Mouse (Mus musculus) liver, embryonic 11.5 days (tissue): ENCODE measurements at regions not wholly inside any gene's neighbourhood (a gene's known extent, or its start where the extent isn't known, plus 50 kb on each side); places are given as distances from the start of the nearest gene placed in this dataset.

Experiments used
- ATAC-seq: fragments of 200-750 bp; cut with Nextera tagmentation; replicated peaks from 2 replicates; pipeline ENCODE4 v1.8.0; 2017; ENCODE audit warnings: moderate number of reproducible peaks, mild to moderate bottlenecking, moderate TSS enrichment, moderate library complexity; ENCODE audit not compliant: low FRiP score
- DNase-seq: peaks from one replicate; pipeline ENCODE4 v3.0.0-alpha.2; 2017; ENCODE audit warnings: low spot score
- H3K27ac ChIP-seq: fragments of 300-500 bp; sonication (generic); 2 replicates; pipeline ENCODE4 v1.5.1; 2014; ENCODE audit warnings: mild to moderate bottlenecking, low read depth, low read length, control low read depth
- H3K27me3 ChIP-seq: fragments of 300-500 bp; sonication (generic); replicated peaks from 2 replicates; pipeline ENCODE4 v1.6.1; 2014; ENCODE audit warnings: low read length, mixed read lengths; ENCODE audit not compliant: control insufficient read depth, insufficient read depth
- H3K36me3 ChIP-seq: fragments of 300-500 bp; sonication (generic); 2 replicates; pipeline ENCODE4 v1.6.1; 2014; ENCODE audit warnings: mild to moderate bottlenecking, low read length, moderate library complexity, mixed read lengths; ENCODE audit not compliant: control insufficient read depth, insufficient read depth
- H3K4me1 ChIP-seq: fragments of 300-500 bp; sonication (generic); replicated peaks from 2 replicates; pipeline ENCODE4 v1.6.1; 2014; ENCODE audit warnings: low read length, mixed read lengths; ENCODE audit not compliant: control insufficient read depth, insufficient read depth
- H3K4me2 ChIP-seq: fragments of 300-500 bp; sonication (generic); 2 replicates; pipeline ENCODE4 v1.6.1; 2014; ENCODE audit warnings: mild to moderate bottlenecking, control low read depth, moderate library complexity
- H3K4me3 ChIP-seq: fragments of 300-500 bp; sonication (generic); 2 replicates; pipeline ENCODE4 v1.5.1; 2014; ENCODE audit warnings: low read depth, low read length, control low read depth
- H3K9ac ChIP-seq: fragments of 300-500 bp; sonication (generic); 2 replicates; pipeline ENCODE4 v1.6.1; 2014; ENCODE audit warnings: low read depth, low read length, control low read depth
- H3K9me3 ChIP-seq: fragments of 300-500 bp; sonication (generic); 2 replicates; pipeline ENCODE4 v1.6.1; 2016; ENCODE audit warnings: low read length, inconsistent platforms, mixed read lengths; ENCODE audit not compliant: control insufficient read depth
- WGBS: fragments of 180-500 bp; shearing (Covaris S2); extraction: QIAGEN DNeasy Blood & Tissue Kit; methylation state at CpG from one replicate; pipeline ENCODE4 v1.1.7; 2014; 5-methylcytosine and 5-hydroxymethylcytosine counted together

DNA sequence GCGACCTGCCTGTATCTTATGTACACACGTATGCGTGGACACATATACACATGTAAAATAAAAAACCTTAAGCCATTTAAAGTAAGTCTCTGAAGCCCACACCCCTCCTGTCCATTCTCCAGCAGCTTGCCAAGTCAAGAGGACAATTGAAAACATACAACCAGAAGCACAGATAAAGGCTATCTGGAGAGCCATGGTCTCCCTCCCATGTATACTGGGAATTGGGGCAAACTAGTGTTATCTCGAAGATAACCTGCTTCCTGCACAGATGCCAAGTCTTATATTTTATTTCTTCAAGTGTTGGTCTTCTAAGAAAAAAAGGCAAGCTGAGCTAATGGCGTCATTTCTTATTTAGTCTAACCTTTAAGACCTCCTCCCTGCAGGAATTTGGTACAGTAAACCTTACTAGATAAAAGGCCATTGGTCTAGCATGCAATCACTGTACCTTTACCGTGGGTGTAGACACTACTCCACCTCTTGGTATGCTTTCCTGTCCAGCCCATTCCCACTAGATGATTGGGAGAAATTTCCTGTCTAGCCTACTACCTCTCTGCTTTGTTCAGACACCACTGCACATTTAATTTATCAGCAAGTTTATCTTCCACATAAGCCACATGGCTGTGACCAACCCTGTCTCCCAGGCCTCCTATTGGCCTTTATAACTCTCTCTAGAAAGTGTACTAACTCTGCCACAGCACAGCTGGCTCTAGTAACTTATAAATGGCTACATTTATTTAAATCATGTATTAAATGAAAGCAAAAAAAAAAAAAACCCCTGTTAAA lies 223.8 kb upstream of the Gm11114 start:
- Histone ChIP-seq H3K9me3 (no peaks in the 10 kb centered on the region), H3K9ac (no peak overlapping the region), H3K4me2 (no peak overlapping the region), H3K4me3 (no peak overlapping the region), H3K4me1 (0 out of 2 replicates have a peak, but pooled peaks cover 6% of the 10 kb centered on the region), H3K36me3 (no peaks in the 10 kb centered on the region), H3K27ac (no peak overlapping the region), H3K27me3 (no peaks in the 10 kb centered on the region)
- ATAC-seq (peak; percentile 76), DNase-seq (no peak)
- WGBS, result 69% methylated on average over 6 of the region's 6 CpGs

DNA sequence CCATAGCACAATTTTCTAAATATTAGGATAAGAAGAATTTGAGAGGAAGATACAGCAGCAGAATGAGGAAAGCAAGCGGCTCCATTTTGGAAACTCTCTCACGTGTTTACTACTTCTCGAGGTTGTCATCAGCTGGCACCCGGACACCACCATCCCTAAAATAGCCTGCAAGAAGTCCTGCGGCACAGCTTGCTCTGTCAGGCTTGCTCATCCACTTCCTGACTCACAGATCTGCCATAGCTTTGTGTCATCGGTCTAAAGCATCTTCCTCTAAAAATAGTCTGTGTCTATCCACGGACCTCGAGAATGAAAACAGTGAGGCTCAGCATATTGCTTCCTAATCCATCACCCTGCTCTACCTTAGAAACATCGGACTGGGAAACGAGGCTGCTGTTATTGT lies 222.3 kb upstream of the Gm11114 start:
- Histone ChIP-seq H3K27ac (no peak overlapping the region), H3K4me2 (no peak overlapping the region), H3K27me3 (no peaks in the 10 kb centered on the region), H3K9ac (no peak overlapping the region), H3K4me1 (0 out of 2 replicates have a peak, but pooled peaks cover 6% of the 10 kb centered on the region), H3K36me3 (no peaks in the 10 kb centered on the region), H3K4me3 (no peak overlapping the region), H3K9me3 (no peaks in the 10 kb centered on the region)
- DNase-seq (no peak), ATAC-seq (no peak)
- WGBS, result 50% methylated on average over 10 of the region's 10 CpGs

DNA sequence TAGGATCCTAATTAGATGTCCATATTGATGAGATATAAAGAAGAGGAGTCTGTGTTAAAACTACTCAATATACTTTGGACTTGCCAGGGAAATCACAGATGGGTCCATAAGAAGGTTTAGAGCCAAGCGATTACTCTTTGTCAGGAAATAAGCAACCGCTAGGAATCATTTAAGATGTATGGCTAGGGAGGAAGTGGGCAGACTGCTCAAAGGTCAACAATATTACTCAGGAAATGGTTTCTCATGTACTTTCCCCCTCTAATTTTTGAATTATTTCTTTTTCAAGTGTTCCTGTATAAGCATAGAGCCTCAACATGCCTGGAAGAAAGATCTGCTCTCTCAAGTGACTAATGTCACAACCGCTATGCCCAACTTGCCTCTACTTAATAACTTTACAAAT lies 217.3 kb upstream of the Gm11114 start:
- DNase-seq (no peak), ATAC-seq (no peak)
- H3K4me1 ChIP-seq, result no peaks in the 10 kb centered on the region
- H3K4me2 ChIP-seq, result no peak overlapping the region
- no peaks in the 10 kb centered on the region for H3K27me3 ChIP-seq
- 82% methylated on average over 3 of the region's 3 CpGs for WGBS
- H3K27ac ChIP-seq, result no peak overlapping the region
- no peak overlapping the region for H3K9ac ChIP-seq
- no peaks in the 10 kb centered on the region for H3K9me3 ChIP-seq
- no peak overlapping the region for H3K4me3 ChIP-seq
- H3K36me3 ChIP-seq, result no peaks in the 10 kb centered on the region

DNA sequence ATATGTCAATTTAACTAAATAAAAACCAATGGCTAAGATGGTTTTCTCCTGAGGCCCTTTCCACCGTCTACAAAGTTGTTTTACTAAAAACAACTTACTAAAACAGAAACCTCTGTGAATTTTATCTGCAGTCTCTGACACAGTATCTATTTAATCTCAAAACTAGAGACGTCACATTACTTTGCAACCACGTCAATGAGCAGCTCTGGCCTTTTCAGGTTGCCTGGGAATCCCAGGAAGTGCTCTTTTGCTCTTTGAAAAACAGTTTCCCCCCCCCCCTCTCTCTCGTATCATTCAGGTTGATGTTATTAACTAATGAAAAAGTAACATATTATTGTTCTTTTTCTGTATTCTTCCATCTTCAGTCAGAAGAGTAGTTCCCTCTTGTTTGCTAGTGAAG lies 216.1 kb upstream of the Gm11114 start:
- no peaks in the 10 kb centered on the region for H3K36me3 ChIP-seq
- H3K9ac ChIP-seq, result no peak overlapping the region
- no peak overlapping the region for H3K4me3 ChIP-seq
- no peaks in the 10 kb centered on the region for H3K9me3 ChIP-seq
- no peaks in the 10 kb centered on the region for H3K4me1 ChIP-seq
- no peaks in the 10 kb centered on the region for H3K27me3 ChIP-seq
- DNase-seq (no peak), ATAC-seq (no peak)
- WGBS, result 50% methylated on average over 4 of the region's 4 CpGs
- no peak overlapping the region for H3K27ac ChIP-seq
- H3K4me2 ChIP-seq, result no peak overlapping the region

DNA sequence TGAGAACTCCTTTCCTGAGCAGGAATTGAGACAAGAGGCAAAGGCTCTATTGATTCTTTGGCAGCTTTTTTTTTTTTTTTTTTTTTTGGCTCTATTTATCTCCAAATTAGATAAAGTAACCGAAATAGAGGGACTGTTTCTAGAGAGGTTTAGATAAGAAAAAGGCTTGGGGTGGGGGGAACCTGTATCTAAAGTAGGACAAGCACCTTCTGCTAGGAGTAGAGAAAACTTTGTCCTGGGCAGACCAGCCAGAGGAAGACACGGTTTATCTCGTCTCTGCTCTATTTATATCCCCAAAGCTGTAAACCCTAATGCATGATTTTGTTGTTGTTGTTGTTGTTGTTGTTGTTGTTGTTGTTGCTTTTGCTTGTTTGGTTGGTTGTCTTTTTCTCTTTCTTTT lies 199.6 kb upstream of the Gm11114 start:
- H3K27me3 ChIP-seq, result no peaks in the 10 kb centered on the region
- no peak overlapping the region for H3K27ac ChIP-seq
- no peak overlapping the region for H3K9ac ChIP-seq
- 39% methylated on average over 3 of the region's 3 CpGs for WGBS
- DNase-seq (no peak), ATAC-seq (peak; percentile 63)
- peaks cover 2% of the 10 kb centered on the region; the same call in 1 of the 2 replicates for H3K4me1 ChIP-seq
- no peak overlapping the region for H3K4me2 ChIP-seq
- no peaks in the 10 kb centered on the region for H3K9me3 ChIP-seq
- H3K36me3 ChIP-seq, result no peaks in the 10 kb centered on the region
- no peak overlapping the region for H3K4me3 ChIP-seq

DNA sequence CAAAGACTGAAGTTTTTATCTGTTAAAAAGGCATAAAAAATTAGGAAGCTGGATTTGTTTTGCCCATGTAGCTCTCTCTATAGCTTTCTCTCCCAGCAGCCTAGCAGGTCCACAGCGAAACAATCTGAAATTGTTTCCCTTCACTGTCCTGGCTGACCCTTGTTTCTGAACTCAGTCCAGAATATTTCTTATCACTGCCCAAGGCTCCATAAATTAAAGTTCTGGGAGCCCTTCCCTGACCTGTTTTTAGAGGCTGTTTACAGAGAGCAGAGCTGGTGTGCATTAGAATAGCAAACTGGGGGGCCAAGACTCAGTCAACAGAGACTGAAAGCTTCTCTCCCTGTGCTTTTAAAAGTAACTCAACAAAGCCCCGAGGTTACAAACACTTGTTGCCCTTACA lies 198.3 kb upstream of the Gm11114 start:
- Histone ChIP-seq H3K9ac (no peak overlapping the region), H3K4me3 (no peak overlapping the region), H3K27me3 (no peaks in the 10 kb centered on the region), H3K27ac (no peak overlapping the region), H3K4me1 (peaks cover 2% of the 10 kb centered on the region; the same call in 1 of the 2 replicates), H3K9me3 (no peaks in the 10 kb centered on the region), H3K4me2 (no peak overlapping the region), H3K36me3 (no peaks in the 10 kb centered on the region)
- ATAC-seq (no peak), DNase-seq (no peak)
- 59% methylated on average over 2 of the region's 2 CpGs for WGBS

DNA sequence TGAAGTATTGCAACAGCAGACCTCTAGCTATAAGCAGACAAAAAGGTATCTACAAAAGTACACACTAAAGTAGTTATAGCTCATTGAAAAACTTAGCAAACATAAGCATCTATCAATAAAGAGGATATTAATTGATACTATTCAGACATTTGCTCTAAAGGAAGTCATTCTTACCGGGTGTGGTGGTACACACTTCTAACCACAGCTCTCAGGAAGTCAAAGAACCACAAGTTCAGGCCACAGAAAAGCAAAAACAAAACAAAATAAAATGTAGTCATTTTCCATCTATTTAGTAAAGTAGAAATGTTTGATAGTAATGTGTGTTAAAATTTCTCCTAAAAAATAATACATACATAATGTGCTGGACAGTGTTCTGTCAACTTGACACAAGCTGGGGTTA lies 192.5 kb upstream of the Gm11114 start:
- WGBS, result 40% methylated on average over 1 of the region's 1 CpGs
- no peaks in the 10 kb centered on the region for H3K27me3 ChIP-seq

DNA sequence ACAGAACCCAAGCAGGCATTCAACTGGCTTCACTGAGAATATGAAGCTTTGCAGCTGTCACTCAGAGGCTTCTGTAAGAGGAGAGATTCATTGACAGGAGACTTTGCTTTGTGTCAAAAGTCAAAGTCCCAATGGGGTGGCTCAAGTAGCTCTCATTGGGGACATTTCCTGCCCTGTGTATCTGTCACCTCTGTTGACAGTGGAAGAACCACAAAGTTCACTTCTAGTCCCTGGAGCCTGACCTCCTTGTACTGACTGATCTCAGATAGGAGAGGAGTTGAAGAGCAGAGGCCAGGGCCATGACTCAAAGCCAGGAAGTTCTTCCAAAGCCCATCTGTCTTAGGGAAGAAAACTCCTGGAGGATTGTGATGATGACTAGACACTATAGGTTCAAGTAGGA lies 191.5 kb upstream of the Gm11114 start:
- H3K4me2 ChIP-seq, result no peak overlapping the region
- DNase-seq (no peak), ATAC-seq (no peak)
- no peaks in the 10 kb centered on the region for H3K4me1 ChIP-seq
- no peak overlapping the region for H3K9ac ChIP-seq
- no peaks in the 10 kb centered on the region for H3K9me3 ChIP-seq
- no peak overlapping the region for H3K4me3 ChIP-seq
- no peaks in the 10 kb centered on the region for H3K27me3 ChIP-seq
- H3K36me3 ChIP-seq, result no peaks in the 10 kb centered on the region
- no peak overlapping the region for H3K27ac ChIP-seq

More for the DNA sequence above, 192.5 kb upstream of the Gm11114 start:
- no peak overlapping the region for H3K4me2 ChIP-seq
- H3K36me3 ChIP-seq, result no peaks in the 10 kb centered on the region
- no peak overlapping the region for H3K27ac ChIP-seq
- H3K4me1 ChIP-seq, result no peaks in the 10 kb centered on the region
- ATAC-seq (no peak), DNase-seq (no peak)
- no peak overlapping the region for H3K9ac ChIP-seq
- H3K9me3 ChIP-seq, result no peaks in the 10 kb centered on the region
- H3K4me3 ChIP-seq, result no peak overlapping the region

DNA sequence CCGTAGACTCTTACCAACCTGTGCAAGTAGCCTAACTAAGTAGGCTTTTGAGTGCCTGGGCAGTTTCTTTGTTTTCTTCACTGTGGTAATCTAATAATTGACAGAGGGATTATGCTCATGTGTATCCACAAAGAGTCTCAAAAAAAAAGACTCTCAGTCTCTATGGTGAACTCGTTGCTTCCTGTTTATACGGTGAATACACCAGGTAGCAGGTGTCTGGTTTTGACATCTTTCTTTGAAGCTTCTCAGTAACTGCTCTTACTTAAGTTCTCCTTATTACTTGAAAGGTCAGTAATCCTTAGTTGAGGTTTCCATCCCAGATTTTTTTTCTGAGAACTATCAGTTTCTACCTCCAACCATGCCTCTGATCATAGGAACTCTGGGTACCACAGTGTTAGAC lies 188.9 kb upstream of the Gm11114 start:
- DNase-seq (no peak), ATAC-seq (no peak)
- WGBS, result 82% methylated on average over 3 of the region's 3 CpGs
- Histone ChIP-seq H3K4me1 (no peaks in the 10 kb centered on the region), H3K27me3 (no peaks in the 10 kb centered on the region), H3K9ac (no peak overlapping the region), H3K4me2 (no peak overlapping the region), H3K4me3 (no peak overlapping the region), H3K9me3 (no peaks in the 10 kb centered on the region), H3K27ac (no peak overlapping the region), H3K36me3 (no peaks in the 10 kb centered on the region)
